Comparison of ENCODE assay signal across 1 mouse cellular context in the genomic region with DNA sequence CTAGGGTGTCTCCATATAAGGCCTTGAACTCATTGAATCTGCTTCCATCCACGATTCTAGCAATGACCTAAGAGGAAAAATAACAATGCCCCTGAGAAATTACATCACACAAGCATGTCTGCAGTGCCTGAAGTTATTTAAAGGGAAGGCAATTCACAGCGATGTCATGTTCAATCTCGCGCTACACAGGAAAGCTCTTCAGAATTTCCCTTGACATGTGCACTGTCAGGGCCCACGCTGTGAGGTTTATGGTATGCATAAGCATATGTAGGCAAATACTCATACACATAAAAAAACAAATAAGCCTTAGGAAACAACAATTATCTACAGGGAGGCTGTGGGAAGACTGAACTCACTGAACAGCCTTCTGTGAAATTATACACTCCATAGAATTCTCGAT.
A peak's percentile ranks its signal among the peaks of the same experiment; 100 is the strongest.
TF ChIP-seq lines count a peak whose summit lies in the region.

No protein-coding gene starts in this region.

TF ChIP-seq in CH12.LX, 34 proteins besides CTCF, POLR2A, EP300 and RAD21:
- TF ChIP-seq MYC (IDR thresholded peaks at IDR 0.05; ENCODE audit: low read depth, low read length) (0 out of 2 replicates have a peak, but pooled peaks have one; percentile 19), NELFE (IDR thresholded peaks at IDR 0.05; ENCODE audit: low read depth, low read length) (no peak), PAX5 (IDR thresholded peaks at IDR 0.05; ENCODE audit: low read length) (no peak), IRF4 (IDR thresholded peaks at IDR 0.05; ENCODE audit: low read depth, low read length) (no peak), BHLHE40 (IDR thresholded peaks at IDR 0.05; ENCODE audit: low read depth, low read length) (0 out of 2 replicates have a peak, but pooled peaks have one; percentile 14), MAFK (IDR thresholded peaks at IDR 0.05; ENCODE audit: insufficient replicate concordance, low read length) (no peak), ETS1 (conservative IDR thresholded peaks at IDR 0.05; ENCODE audit: low read depth, low read length) (0 out of 2 replicates have a peak, but pooled peaks have one; percentile 1), POLR2AphosphoS2 (IDR thresholded peaks at IDR 0.05; ENCODE audit: low read depth, low read length) (no peak), HCFC1 (IDR thresholded peaks at IDR 0.05; ENCODE audit: low read depth, low read length) (no peak)
